Mouse (Mus musculus): Measurements from ENCODE around the gene Ankmy2.

The Ankmy2 gene

GRCm38 (mm10) chr12:36156637-36157303, at the start of gene Ankmy2:
Gene Ankmy2, plus strand, starts transcription at chr12:36157114.
- ATAC-seq (ENCODE audit: low TSS enrichment): peak; percentile 88

- ATAC-seq (ENCODE audit: low TSS enrichment): peak; percentile 24; the same call in 1 of the 2 replicates
Observed at GRCm38 (mm10) chr12:36108442-36108841, 48.5 kb upstream of the Ankmy2 start.

GRCm38 (mm10) chr12:36110457-36110856, 46.5 kb upstream of the Ankmy2 start:
- peak; percentile 69 for ATAC-seq (ENCODE audit: low TSS enrichment)

- ATAC-seq (ENCODE audit: low TSS enrichment): no peak
Observed at GRCm38 (mm10) chr12:36111110-36111509, 45.8 kb upstream of the Ankmy2 start.

GRCm38 (mm10) chr12:36112081-36112480, 44.8 kb upstream of the Ankmy2 start:
- ATAC-seq (ENCODE audit: low TSS enrichment): peak; percentile 92

GRCm38 (mm10) chr12:36117161-36117560, 39.8 kb upstream of the Ankmy2 start:
- ATAC-seq (ENCODE audit: low TSS enrichment): no peak

- no peak for ATAC-seq (ENCODE audit: low TSS enrichment)
Observed at GRCm38 (mm10) chr12:36119244-36119643, 37.7 kb upstream of the Ankmy2 start.

GRCm38 (mm10) chr12:36126049-36126448, 30.9 kb upstream of the Ankmy2 start:
- ATAC-seq (ENCODE audit: low TSS enrichment): no peak

GRCm38 (mm10) chr12:36129826-36130225, 27.1 kb upstream of the Ankmy2 start:
- no peak for ATAC-seq (ENCODE audit: low TSS enrichment)

GRCm38 (mm10) chr12:36132254-36132653, 24.7 kb upstream of the Ankmy2 start:
- no peak for ATAC-seq (ENCODE audit: low TSS enrichment)

- ATAC-seq (ENCODE audit: low TSS enrichment): no peak
Observed at GRCm38 (mm10) chr12:36132668-36133067, 24.2 kb upstream of the Ankmy2 start.

GRCm38 (mm10) chr12:36133547-36133946, 23.4 kb upstream of the Ankmy2 start:
- no peak for ATAC-seq (ENCODE audit: low TSS enrichment)

GRCm38 (mm10) chr12:36134111-36134510, 22.8 kb upstream of the Ankmy2 start:
- ATAC-seq (ENCODE audit: low TSS enrichment): no peak

GRCm38 (mm10) chr12:36135409-36135808, 21.5 kb upstream of the Ankmy2 start:
- no peak for ATAC-seq (ENCODE audit: low TSS enrichment)

GRCm38 (mm10) chr12:36136285-36136684, 20.6 kb upstream of the Ankmy2 start:
- ATAC-seq (ENCODE audit: low TSS enrichment): no peak

- peak; percentile 39; the same call in 1 of the 2 replicates for ATAC-seq (ENCODE audit: low TSS enrichment)
Observed at GRCm38 (mm10) chr12:36137192-36137591, 19.7 kb upstream of the Ankmy2 start.

GRCm38 (mm10) chr12:36140401-36140800, 16.5 kb upstream of the Ankmy2 start:
- ATAC-seq (ENCODE audit: low TSS enrichment): peak; percentile 59; the same call in 1 of the 2 replicates

GRCm38 (mm10) chr12:36146230-36147011, 10.5 kb upstream of the Ankmy2 start:
- no peak for ATAC-seq (ENCODE audit: low TSS enrichment)

- ATAC-seq (ENCODE audit: low TSS enrichment): no peak
Observed at GRCm38 (mm10) chr12:36150265-36150664, 6.6 kb upstream of the Ankmy2 start.

- ATAC-seq (ENCODE audit: low TSS enrichment): 0 out of 2 replicates have a peak, but pooled peaks have one; percentile 29
Observed at GRCm38 (mm10) chr12:36150737-36151136, 6.2 kb upstream of the Ankmy2 start.

- ATAC-seq (ENCODE audit: low TSS enrichment): no peak
Observed at GRCm38 (mm10) chr12:36155141-36155641, 1.7 kb upstream of the Ankmy2 start.

GRCm38 (mm10) chr12:36156101-36156636, 745 bp upstream of the Ankmy2 start:
- peak; percentile 33 for ATAC-seq (ENCODE audit: low TSS enrichment)

GRCm38 (mm10) chr12:36157304-36157637, 357 bp downstream of the Ankmy2 start:
- peak; percentile 25 for ATAC-seq (ENCODE audit: low TSS enrichment)
